Mouse (Mus musculus) intestine, embryonic 16.5 days (tissue): Measurements from ENCODE around the gene Nuak1. TPM values are rescaled to one million over a fixed set of nuclear protein-coding genes. Genes with fewer than 3 reads are reported as not detected.

Experiments used
- ATAC-seq: fragments of 200-750 bp; cut with Nextera tagmentation; 2 replicates; pipeline ENCODE4 v1.8.0; 2017; ENCODE audit warnings: moderate TSS enrichment, moderate library complexity
- H3K27ac ChIP-seq: fragments of 300-500 bp; sonication (generic); 2 replicates; pipeline ENCODE4 v1.5.1; 2014; ENCODE audit warnings: mild to moderate bottlenecking, low read length
- H3K27me3 ChIP-seq: fragments of 300-500 bp; sonication (generic); replicated peaks from 2 replicates; pipeline ENCODE4 v1.6.1; 2014; ENCODE audit warnings: low read length, control low read depth, mixed read lengths; ENCODE audit not compliant: control insufficient read depth, insufficient read depth
- H3K36me3 ChIP-seq: fragments of 300-500 bp; sonication (generic); 2 replicates; pipeline ENCODE4 v1.6.1; 2014; ENCODE audit warnings: low read length, control low read depth; ENCODE audit not compliant: control insufficient read depth, insufficient read depth
- H3K4me1 ChIP-seq: fragments of 300-500 bp; sonication (generic); 2 replicates; pipeline ENCODE4 v1.6.1; 2014; ENCODE audit warnings: low read length, control low read depth, mixed read lengths; ENCODE audit not compliant: control insufficient read depth, insufficient read depth
- H3K4me2 ChIP-seq: fragments of 300-500 bp; sonication (generic); 2 replicates; pipeline ENCODE4 v1.6.1; 2014; ENCODE audit warnings: low read depth, low read length, control low read depth
- H3K4me3 ChIP-seq: fragments of 300-500 bp; sonication (generic); 2 replicates; pipeline ENCODE4 v1.5.1; 2014; ENCODE audit warnings: mild to moderate bottlenecking, low read length
- H3K9ac ChIP-seq: fragments of 300-500 bp; sonication (generic); 2 replicates; pipeline ENCODE4 v1.6.1; 2014; ENCODE audit warnings: low read depth, low read length
- H3K9me3 ChIP-seq: fragments of 300-500 bp; sonication (generic); 2 replicates; pipeline ENCODE4 v1.6.1; 2016; ENCODE audit warnings: low read length, control low read depth; ENCODE audit not compliant: control insufficient read depth
- WGBS: fragments of 180-500 bp; shearing (Covaris S2); extraction: QIAGEN DNeasy Blood & Tissue Kit; methylation state at CpG from one replicate; pipeline ENCODE4 v1.1.7; 2014; 5-methylcytosine and 5-hydroxymethylcytosine counted together
- polyA plus RNA-seq: library from polyadenylated mRNA; unstranded; fragments of >200 nt; fragmentation: Nextera tagmentation; extraction: Ambion mirVana; gene quantifications from 2 replicates; pipeline ENCODE4 v1.2.1, GENCODE M21; 2015

Nuak1 gene
- polyA plus RNA-seq, 1 experiment from 2014 or later, result 0.66 TPM

DNA sequence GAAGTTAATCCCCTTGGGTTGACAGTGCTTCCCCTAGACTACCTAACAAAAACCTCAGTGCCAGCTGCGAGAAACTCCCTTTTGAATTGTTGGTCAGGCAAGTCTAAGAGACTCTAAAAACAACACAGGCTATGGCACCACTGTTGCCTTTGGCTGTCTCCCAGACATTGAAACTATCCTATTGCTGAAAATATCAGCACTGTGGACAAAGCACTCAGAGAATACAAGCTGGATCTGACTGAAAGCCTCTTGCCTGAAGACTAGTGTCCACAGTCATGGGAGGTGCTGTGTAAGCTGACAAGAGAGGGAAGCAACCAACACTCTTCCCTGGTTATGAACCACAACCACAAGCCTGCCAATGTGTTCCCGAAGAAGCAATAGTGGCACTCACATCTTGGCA, 96.9 kb downstream of the Nuak1 start:
- Histone ChIP-seq H3K27me3 (no peaks in the 10 kb centered on the region), H3K4me1 (no peaks in the 10 kb centered on the region), H3K36me3 (no peaks in the 10 kb centered on the region), H3K27ac (no peak overlapping the region), H3K9ac (no peak overlapping the region), H3K4me3 (no peak overlapping the region), H3K9me3 (no peaks in the 10 kb centered on the region), H3K4me2 (no peak overlapping the region)
- ATAC-seq, result no peak
- 89% methylated on average over 2 of the region's 2 CpGs for whole genome bisulfite sequencing

DNA sequence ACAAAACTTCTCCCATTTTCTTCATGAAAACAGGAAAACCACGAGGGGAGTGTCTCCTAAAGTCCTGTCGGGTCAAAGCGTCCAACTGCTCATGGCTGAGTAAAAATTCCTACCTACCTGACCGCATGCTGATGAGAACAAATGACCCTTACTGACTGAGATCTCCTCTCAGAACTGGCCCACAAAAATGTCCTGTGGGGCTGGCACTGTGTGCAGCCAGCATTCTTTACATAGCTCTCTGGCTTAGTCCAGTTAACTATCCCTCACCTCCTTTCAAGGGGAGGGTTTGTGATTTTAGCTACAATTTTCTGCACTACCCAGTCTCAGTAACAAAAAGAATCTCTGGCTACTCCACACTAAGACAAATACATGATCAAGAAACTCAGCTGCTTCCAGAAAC, 100.9 kb downstream of the Nuak1 start:
- no peak overlapping the region for H3K9ac ChIP-seq
- ATAC-seq, result no peak
- no peak overlapping the region for H3K27ac ChIP-seq
- no peak overlapping the region for H3K4me2 ChIP-seq
- no peaks in the 10 kb centered on the region for H3K36me3 ChIP-seq
- 67% methylated on average over 4 of the region's 4 CpGs for WGBS
- no peaks in the 10 kb centered on the region for H3K27me3 ChIP-seq
- H3K4me3 ChIP-seq, result no peak overlapping the region
- H3K4me1 ChIP-seq, result no peaks in the 10 kb centered on the region
- H3K9me3 ChIP-seq, result no peaks in the 10 kb centered on the region

DNA sequence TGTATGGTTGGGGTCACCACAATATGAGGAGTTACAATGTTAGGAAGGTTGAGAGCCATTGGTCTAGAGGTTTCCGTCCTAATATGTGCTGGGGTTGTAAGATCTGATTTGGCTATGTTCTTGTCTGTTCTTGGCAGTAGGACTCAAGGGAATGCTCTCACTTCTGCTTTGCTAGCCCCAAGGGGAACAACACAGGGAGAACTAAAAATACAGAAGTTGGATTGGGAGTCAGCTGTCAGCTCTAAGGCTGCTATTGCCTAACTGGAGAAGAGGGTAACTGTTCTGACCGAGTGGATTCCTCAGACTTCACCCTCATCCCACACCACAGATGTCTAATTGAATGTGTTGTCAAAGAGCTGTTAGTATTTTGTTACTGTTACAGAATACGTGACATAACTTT, 101.6 kb downstream of the Nuak1 start:
- no peak overlapping the region for H3K9ac ChIP-seq
- ATAC-seq, result no peak
- H3K27me3 ChIP-seq, result no peaks in the 10 kb centered on the region
- WGBS, result 81% methylated on average over 3 of the region's 3 CpGs
- H3K9me3 ChIP-seq, result no peaks in the 10 kb centered on the region
- no peak overlapping the region for H3K4me2 ChIP-seq
- no peak overlapping the region for H3K27ac ChIP-seq
- H3K36me3 ChIP-seq, result no peaks in the 10 kb centered on the region
- H3K4me3 ChIP-seq, result no peak overlapping the region
- no peaks in the 10 kb centered on the region for H3K4me1 ChIP-seq

DNA sequence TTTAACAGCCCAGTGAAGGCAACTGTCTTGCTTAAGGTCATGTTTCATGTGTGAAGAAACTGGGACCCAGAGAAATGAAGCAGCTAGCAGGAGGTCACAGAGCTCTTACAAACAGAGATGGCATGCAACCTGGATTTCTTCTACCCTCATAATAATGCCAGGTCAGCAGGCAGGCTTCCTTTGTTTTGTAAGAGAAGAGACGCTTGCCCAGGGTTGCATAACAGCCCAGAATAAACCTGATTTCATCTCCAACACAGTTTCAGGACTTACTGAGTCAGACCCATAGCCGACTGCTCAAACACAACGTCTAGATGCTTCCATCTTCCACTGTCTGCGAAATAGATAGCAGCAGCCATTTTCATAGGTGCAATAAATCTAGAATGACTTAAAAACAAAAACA, 105.0 kb downstream of the Nuak1 start:
- H3K36me3 ChIP-seq, result no peaks in the 10 kb centered on the region
- H3K4me1 ChIP-seq, result no peaks in the 10 kb centered on the region
- 77% methylated on average over 4 of the region's 4 CpGs for WGBS
- no peak overlapping the region for H3K27ac ChIP-seq
- H3K4me3 ChIP-seq, result no peak overlapping the region
- H3K9me3 ChIP-seq, result no peaks in the 10 kb centered on the region
- no peak overlapping the region for H3K9ac ChIP-seq
- no peak for ATAC-seq
- no peaks in the 10 kb centered on the region for H3K27me3 ChIP-seq
- no peak overlapping the region for H3K4me2 ChIP-seq

GRCm38 (mm10) chr10:84329822-84330221, 110.6 kb downstream of the Nuak1 start:
- no peak for ATAC-seq
- no peaks in the 10 kb centered on the region for H3K27me3 ChIP-seq

GRCm38 (mm10) chr10:84329336-84329735, 111.1 kb downstream of the Nuak1 start:
- no peaks in the 10 kb centered on the region for H3K27me3 ChIP-seq
- no peak overlapping the region for H3K4me3 ChIP-seq
- WGBS, result 74% methylated on average over 5 of the region's 5 CpGs
- no peak overlapping the region for H3K27ac ChIP-seq
- H3K9ac ChIP-seq, result no peak overlapping the region
- no peak overlapping the region for H3K4me2 ChIP-seq
- H3K36me3 ChIP-seq, result no peaks in the 10 kb centered on the region
- no peak for ATAC-seq
- no peaks in the 10 kb centered on the region for H3K9me3 ChIP-seq
- no peaks in the 10 kb centered on the region for H3K4me1 ChIP-seq

More at GRCm38 (mm10) chr10:84329822-84330221, 110.6 kb downstream of the Nuak1 start:
- Histone ChIP-seq H3K9me3 (no peaks in the 10 kb centered on the region), H3K4me2 (no peak overlapping the region), H3K36me3 (no peaks in the 10 kb centered on the region), H3K4me1 (no peaks in the 10 kb centered on the region), H3K27ac (no peak overlapping the region), H3K4me3 (no peak overlapping the region), H3K9ac (no peak overlapping the region)
- WGBS, result 79% methylated on average over 7 of the region's 7 CpGs

- Histone ChIP-seq H3K9ac (no peak overlapping the region), H3K36me3 (no peaks in the 10 kb centered on the region), H3K4me1 (no peaks in the 10 kb centered on the region), H3K27ac (no peak overlapping the region), H3K4me2 (no peak overlapping the region), H3K4me3 (no peak overlapping the region), H3K27me3 (no peaks in the 10 kb centered on the region), H3K9me3 (no peaks in the 10 kb centered on the region)
- ATAC-seq, result no peak
- WGBS, result 70% methylated on average over 6 of the region's 6 CpGs
Measured at GRCm38 (mm10) chr10:84324018-84324417, 116.4 kb downstream of the Nuak1 start.

Other genes with a start within 250 kb of the Nuak1 start
- gene Ckap4, start 93.5 kb upstream of the Nuak1 start, polyA plus RNA-seq, result 14.4 and 19.9 TPM in 2 replicates
- 13.4 and 13.6 TPM in 2 replicates for gene Tcp11l2, start 136.0 kb upstream of the Nuak1 start, polyA plus RNA-seq
- 10.4 and 10.5 TPM in 2 replicates for gene Polr3b, start 181.7 kb upstream of the Nuak1 start, polyA plus RNA-seq